Mouse (Mus musculus) kidney, embryonic 16.5 days (tissue): ENCODE data around the gene Gm49318. TPM values are rescaled to one million over a fixed set of nuclear protein-coding genes. Genes with fewer than 3 reads are reported as not detected.

Experiments used
- ATAC-seq: fragments of 200-750 bp; cut with Nextera tagmentation; 2 replicates; pipeline ENCODE4 v1.8.0; 2017; ENCODE audit warnings: moderate TSS enrichment; ENCODE audit not compliant: low FRiP score, low TSS enrichment
- H3K27ac ChIP-seq: fragments of 300-500 bp; sonication (generic); 2 replicates; pipeline ENCODE4 v1.5.1; 2014; ENCODE audit warnings: low read length
- H3K27me3 ChIP-seq: fragments of 300-500 bp; sonication (generic); 2 replicates; pipeline ENCODE4 v1.6.1; 2014; ENCODE audit warnings: low read length, control low read depth, mixed read lengths; ENCODE audit not compliant: insufficient read depth
- H3K36me3 ChIP-seq: fragments of 300-500 bp; sonication (generic); 2 replicates; pipeline ENCODE4 v1.6.1; 2014; ENCODE audit warnings: low read length, control low read depth, mixed read lengths; ENCODE audit not compliant: insufficient read depth
- H3K4me1 ChIP-seq: fragments of 300-500 bp; sonication (generic); 2 replicates; pipeline ENCODE4 v1.6.1; 2014; ENCODE audit warnings: low read length, control low read depth, mixed read lengths; ENCODE audit not compliant: insufficient read depth
- H3K4me2 ChIP-seq: fragments of 300-500 bp; sonication (generic); replicated peaks from 2 replicates; pipeline ENCODE4 v1.6.1; 2014; ENCODE audit warnings: low read depth, low read length
- H3K4me3 ChIP-seq: fragments of 300-500 bp; sonication (generic); 2 replicates; pipeline ENCODE4 v1.5.1; 2014; ENCODE audit warnings: mild to moderate bottlenecking, low read length
- H3K9ac ChIP-seq: fragments of 300-500 bp; sonication (generic); replicated peaks from 2 replicates; pipeline ENCODE4 v1.6.1; 2014; ENCODE audit warnings: low read length
- H3K9me3 ChIP-seq: fragments of 300-500 bp; sonication (generic); 2 replicates; pipeline ENCODE4 v1.6.1; 2016; ENCODE audit warnings: low read length, control low read depth
- WGBS: fragments of 180-500 bp; shearing (Covaris S2); extraction: QIAGEN DNeasy Blood & Tissue Kit; methylation state at CpG from one replicate; pipeline ENCODE4 v1.1.7; 2014; 5-methylcytosine and 5-hydroxymethylcytosine counted together
- polyA plus RNA-seq: library from polyadenylated mRNA; unstranded; fragments of >200 nt; fragmentation: Nextera tagmentation; extraction: Ambion mirVana; gene quantifications from 2 replicates; pipeline ENCODE4 v1.2.1, GENCODE M21; 2015

Gene Gm49318
- polyA plus RNA-seq, 1 experiment from 2014 or later = not detected

- ATAC-seq = no peak
- WGBS = 42% methylated on average over 2 of the region's 2 CpGs
- 0 out of 2 replicates have a peak, but pooled peaks cover 2% of the 10 kb centered on the region for H3K9me3 ChIP-seq
Measured at GRCm38 (mm10) chr9:22041832-22042231, 29.2 kb downstream of the Gm49318 start.

DNA sequence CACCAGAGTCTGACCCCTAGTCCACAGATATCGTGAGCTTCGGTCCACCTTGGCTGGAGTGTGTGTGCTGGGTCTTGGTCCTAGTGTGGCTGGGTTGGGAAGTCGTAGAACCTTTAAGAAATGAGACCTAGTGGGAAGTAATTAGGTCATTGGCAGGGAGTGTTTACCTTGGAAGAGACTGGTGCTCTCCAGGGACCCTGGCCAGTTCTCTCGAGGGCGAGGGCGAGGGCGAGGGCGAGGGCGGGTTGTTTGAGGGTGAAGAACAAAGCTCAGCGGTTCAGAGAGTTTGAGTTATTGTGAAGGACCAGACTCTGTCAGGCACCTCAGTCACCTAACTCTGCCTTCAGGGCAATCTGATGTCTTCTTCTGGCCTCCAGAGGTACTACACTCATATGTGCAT, 33.2 kb downstream of the Gm49318 start:
- WGBS = 68% methylated on average over 10 of the region's 10 CpGs
- Histone ChIP-seq H3K27ac (no peak overlapping the region), H3K9ac (no peak overlapping the region), H3K27me3 (no peaks in the 10 kb centered on the region), H3K4me2 (no peak overlapping the region), H3K36me3 (no peaks in the 10 kb centered on the region), H3K4me1 (no peaks in the 10 kb centered on the region), H3K4me3 (no peak overlapping the region), H3K9me3 (0 out of 2 replicates have a peak, but pooled peaks cover 2% of the 10 kb centered on the region)
- ATAC-seq = no peak

More at GRCm38 (mm10) chr9:22041832-22042231, 29.2 kb downstream of the Gm49318 start:
- Histone ChIP-seq H3K36me3 (no peaks in the 10 kb centered on the region), H3K27me3 (no peaks in the 10 kb centered on the region), H3K4me2 (no peak overlapping the region), H3K9ac (no peak overlapping the region), H3K27ac (no peak overlapping the region), H3K4me3 (no peak overlapping the region), H3K4me1 (no peaks in the 10 kb centered on the region)

- Histone ChIP-seq H3K4me2 (no peak overlapping the region), H3K4me3 (no peak overlapping the region), H3K27ac (no peak overlapping the region), H3K9me3 (0 out of 2 replicates have a peak, but pooled peaks cover 2% of the 10 kb centered on the region), H3K36me3 (no peaks in the 10 kb centered on the region), H3K27me3 (no peaks in the 10 kb centered on the region), H3K4me1 (no peaks in the 10 kb centered on the region), H3K9ac (no peak overlapping the region)
- WGBS = 51% methylated on average over 6 of the region's 6 CpGs
- ATAC-seq = no peak
Measured at GRCm38 (mm10) chr9:22035300-22036044, 35.6 kb downstream of the Gm49318 start.

DNA sequence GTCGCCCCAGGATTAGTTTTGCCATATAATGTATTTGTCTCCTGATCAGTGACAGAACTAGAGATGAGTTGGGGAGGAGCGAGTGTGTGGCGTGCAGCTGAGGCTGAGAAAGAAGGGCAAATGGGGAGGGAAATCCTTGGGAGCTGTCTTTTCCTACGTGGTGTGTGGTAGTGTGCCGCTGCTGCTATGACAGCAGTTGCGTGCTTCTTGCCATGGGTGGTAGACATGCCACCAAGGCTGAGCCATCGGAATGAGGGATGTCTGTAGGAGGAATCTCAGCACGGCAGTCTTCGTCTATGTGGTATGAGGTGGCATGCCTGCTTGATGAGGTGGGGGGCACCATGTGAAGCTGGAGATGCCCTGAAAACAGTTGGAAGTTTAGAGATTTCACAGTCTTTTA, 40.7 kb downstream of the Gm49318 start:
- Histone ChIP-seq H3K27me3 (no peaks in the 10 kb centered on the region), H3K36me3 (no peaks in the 10 kb centered on the region), H3K27ac (no peak overlapping the region), H3K9me3 (peaks cover 3% of the 10 kb centered on the region; the same call in 1 of the 2 replicates), H3K4me2 (no peak overlapping the region), H3K9ac (no peak overlapping the region), H3K4me1 (no peaks in the 10 kb centered on the region), H3K4me3 (no peak overlapping the region)
- 93% methylated on average over 9 of the region's 9 CpGs for WGBS
- no peak for ATAC-seq

DNA sequence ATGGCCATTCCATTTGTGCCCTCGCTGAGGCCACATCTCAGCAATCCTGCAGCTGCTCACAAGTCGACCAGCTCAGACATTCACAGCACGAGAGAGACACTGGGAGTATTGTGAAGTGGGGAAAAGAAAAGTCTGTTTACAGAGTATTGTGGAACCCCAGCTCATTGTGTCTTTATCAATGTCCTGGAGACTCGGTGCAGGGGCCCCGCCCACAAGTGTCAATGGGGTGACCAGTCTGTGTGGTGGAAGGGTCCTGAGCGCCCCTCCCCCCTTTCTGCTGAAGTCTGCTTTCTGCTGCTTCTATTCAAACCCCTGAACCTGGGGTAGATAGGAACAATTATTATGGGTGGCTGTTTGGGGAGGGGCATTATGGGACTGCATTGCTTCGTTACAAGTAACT, 42.6 kb downstream of the Gm49318 start:
- Histone ChIP-seq H3K4me3 (no peak overlapping the region), H3K9ac (no peak overlapping the region), H3K4me1 (no peaks in the 10 kb centered on the region), H3K4me2 (no peak overlapping the region), H3K27me3 (no peaks in the 10 kb centered on the region), H3K27ac (no peak overlapping the region), H3K9me3 (peaks cover 3% of the 10 kb centered on the region; the same call in 1 of the 2 replicates), H3K36me3 (no peaks in the 10 kb centered on the region)
- 66% methylated on average over 7 of the region's 7 CpGs for whole genome bisulfite sequencing
- no peak for ATAC-seq

DNA sequence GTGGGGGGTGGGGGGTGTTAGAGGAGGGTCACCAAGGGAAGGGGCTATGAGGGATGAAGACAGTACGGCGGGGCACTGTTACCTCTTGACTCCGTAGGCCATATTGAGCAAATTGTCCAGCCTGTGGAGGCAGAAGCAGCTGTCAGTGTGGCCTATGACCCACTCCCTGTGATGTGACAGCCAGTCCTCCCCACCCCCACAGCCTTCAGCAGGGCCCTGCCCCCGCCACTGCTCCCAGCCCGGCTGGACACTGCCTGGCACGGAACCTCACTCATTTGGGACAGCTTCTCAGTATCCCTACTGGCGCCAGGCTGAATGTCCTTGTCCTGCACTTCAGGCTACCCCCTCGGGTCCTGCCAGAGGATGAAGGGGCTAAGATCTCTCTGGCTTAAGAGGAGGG, 46.5 kb downstream of the Gm49318 start:
- H3K9ac ChIP-seq = no peak overlapping the region
- no peak for ATAC-seq
- H3K9me3 ChIP-seq = peaks cover under 1% of the 10 kb centered on the region; the same call in 1 of the 2 replicates
- H3K27me3 ChIP-seq = no peaks in the 10 kb centered on the region
- H3K27ac ChIP-seq = no peak overlapping the region
- H3K36me3 ChIP-seq = no peaks in the 10 kb centered on the region
- H3K4me3 ChIP-seq = no peak overlapping the region
- H3K4me2 ChIP-seq = no peak overlapping the region
- no peaks in the 10 kb centered on the region for H3K4me1 ChIP-seq
- WGBS = 45% methylated on average over 8 of the region's 8 CpGs

GRCm38 (mm10) chr9:22017208-22017825, 53.7 kb downstream of the Gm49318 start:
- no peak overlapping the region for H3K9ac ChIP-seq
- H3K27me3 ChIP-seq = no peaks in the 10 kb centered on the region
- 75% methylated on average over 7 of the region's 7 CpGs for WGBS
- H3K4me2 ChIP-seq = no peak overlapping the region
- H3K4me3 ChIP-seq = no peak overlapping the region
- H3K27ac ChIP-seq = no peak overlapping the region
- no peak for ATAC-seq
- H3K36me3 ChIP-seq = peaks cover 24% of the 10 kb centered on the region
- no peaks in the 10 kb centered on the region for H3K9me3 ChIP-seq
- H3K4me1 ChIP-seq = no peaks in the 10 kb centered on the region

DNA sequence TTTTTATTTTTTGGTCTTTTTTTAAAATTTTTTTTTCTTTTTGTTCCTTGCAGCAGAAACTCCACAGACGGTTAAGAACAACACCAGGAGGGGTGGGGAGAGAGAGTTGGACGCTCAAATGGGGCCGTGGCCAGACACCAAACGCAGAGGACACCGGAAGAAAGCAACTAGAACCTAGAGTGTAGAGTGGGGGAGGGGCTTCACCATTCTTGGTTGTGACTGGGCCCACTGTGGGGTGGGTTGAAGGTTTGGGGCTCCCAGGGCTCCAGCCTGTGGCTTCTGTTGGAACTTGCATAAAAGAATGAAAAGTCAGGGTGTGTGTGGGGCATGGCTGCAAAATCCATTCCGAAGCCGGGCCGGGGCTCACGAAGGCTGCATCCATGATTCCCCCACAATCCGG, 54.8 kb downstream of the Gm49318 start:
- Histone ChIP-seq H3K27ac (no peak overlapping the region), H3K4me2 (no peak overlapping the region), H3K36me3 (peaks cover 35% of the 10 kb centered on the region), H3K9ac (no peak overlapping the region), H3K9me3 (no peaks in the 10 kb centered on the region), H3K4me1 (no peaks in the 10 kb centered on the region), H3K27me3 (no peaks in the 10 kb centered on the region), H3K4me3 (no peak overlapping the region)
- ATAC-seq = no peak
- 61% methylated on average over 10 of the region's 10 CpGs for WGBS

- H3K4me3 ChIP-seq = no peak overlapping the region
- H3K27ac ChIP-seq = no peak overlapping the region
- H3K9ac ChIP-seq = no peak overlapping the region
- no peak for ATAC-seq
- H3K9me3 ChIP-seq = no peaks in the 10 kb centered on the region
- H3K4me2 ChIP-seq = no peak overlapping the region
- H3K36me3 ChIP-seq = peaks cover 70% of the 10 kb centered on the region
- 91% methylated on average over 13 of the region's 13 CpGs for WGBS
- H3K4me1 ChIP-seq = no peaks in the 10 kb centered on the region
- no peaks in the 10 kb centered on the region for H3K27me3 ChIP-seq
Measured at GRCm38 (mm10) chr9:22012731-22013130, 58.3 kb downstream of the Gm49318 start.

DNA sequence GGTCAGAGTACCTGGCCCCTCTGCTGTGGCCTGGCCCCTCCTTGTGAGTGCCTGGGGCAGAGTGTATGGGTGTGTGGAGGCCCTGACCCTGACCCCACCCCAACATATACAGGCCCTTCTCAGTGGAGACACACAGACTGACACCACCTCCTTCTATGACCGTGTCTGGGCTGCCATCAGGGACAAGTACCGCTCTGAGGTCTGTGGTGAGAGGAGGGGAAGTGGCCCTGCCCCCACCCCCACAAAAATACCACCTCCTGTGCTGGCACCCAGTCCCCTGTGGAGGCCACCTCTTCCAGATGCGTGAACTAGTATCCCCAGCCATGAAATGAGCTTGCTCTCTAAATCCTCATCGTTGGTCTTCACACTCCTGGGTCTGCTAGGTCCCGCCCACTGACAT, 60.0 kb downstream of the Gm49318 start:
- Histone ChIP-seq H3K4me1 (no peaks in the 10 kb centered on the region), H3K4me3 (no peak overlapping the region), H3K4me2 (no peak overlapping the region), H3K9me3 (no peaks in the 10 kb centered on the region), H3K27ac (no peak overlapping the region), H3K27me3 (no peaks in the 10 kb centered on the region), H3K36me3 (peaks cover 82% of the 10 kb centered on the region), H3K9ac (no peak overlapping the region)
- 88% methylated on average over 5 of the region's 5 CpGs for WGBS
- ATAC-seq = 0 out of 2 replicates have a peak, but pooled peaks have one; percentile 47
